Comparison of ENCODE assay signal across 23 mouse cellular contexts in the genomic region with DNA sequence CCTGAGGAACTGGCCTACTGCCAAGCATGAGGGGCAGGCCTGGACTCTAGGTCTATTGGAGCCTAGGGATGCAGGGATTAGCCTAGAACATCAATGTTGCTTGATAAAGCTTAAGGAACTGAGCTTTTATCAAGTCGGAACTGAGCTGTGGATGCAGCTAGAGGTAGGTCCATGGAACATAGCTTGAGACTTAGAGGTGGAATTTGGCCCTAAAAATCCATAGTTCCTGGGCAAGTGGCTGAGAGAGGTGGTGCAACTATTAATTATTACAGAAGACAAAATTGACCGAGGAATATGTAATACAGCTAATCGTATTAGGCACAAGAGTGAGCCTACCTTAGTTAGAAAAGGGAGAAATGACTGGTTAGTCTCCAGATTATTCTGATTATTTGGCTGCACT. TPM values are rescaled to one million over a fixed set of nuclear protein-coding genes. Genes with fewer than 3 reads are reported as not detected.
"Had no signal": no experiment of that assay in that cellular context is flagged by ENCODE, and none has a peak within 500 bp of the region (broad histone marks: within the 10 kb centered on the region; RNA-seq: fewer than 3 reads in every experiment).

No protein-coding gene starts in this region.

- H3K4me3 ChIP-seq: neural tube, embryonic 13.5 days; neural tube, embryonic 15.5 days; stomach, embryonic 15.5 days had no signal

- H3K4me1 ChIP-seq: neural tube, embryonic 13.5 days; stomach, embryonic 15.5 days had no signal

- H3K9ac ChIP-seq: neural tube, embryonic 13.5 days; neural tube, embryonic 15.5 days; stomach, embryonic 15.5 days had no signal

- H3K27me3 ChIP-seq: neural tube, embryonic 13.5 days; neural tube, embryonic 15.5 days; stomach, embryonic 15.5 days had no signal

- H3K9me3 ChIP-seq: neural tube, embryonic 13.5 days; neural tube, embryonic 15.5 days; stomach, embryonic 15.5 days had no signal

- H3K36me3 ChIP-seq: neural tube, embryonic 13.5 days; neural tube, embryonic 15.5 days; stomach, embryonic 15.5 days had no signal

- H3K27ac ChIP-seq: neural tube, embryonic 13.5 days; neural tube, embryonic 15.5 days; stomach, embryonic 15.5 days; stomach, postnatal 0 days had no signal

- DNase-seq: retina, postnatal 1 day; right cerebral cortex, adult 18-20 months; right cerebral cortex, postnatal 14 days; right cerebral cortex, postnatal 25 days; right cerebral cortex, postnatal 4 days; spleen, adult 18-20 months; thymus, adult 18-20 months; thymus, adult 2 months; thymus, postnatal 14 days; thymus, postnatal 25 days; thymus, postnatal 36 days; thymus, postnatal 4 days had no signal

- H3K4me2 ChIP-seq: neural tube, embryonic 13.5 days; neural tube, embryonic 15.5 days; stomach, embryonic 15.5 days had no signal

RNA-seq across cellular contexts. Expression of a gene that starts 3.9 kb away (rescaled TPM):
- total RNA-seq: neutrophil, adult 5-6 weeks had no signal
- polyA plus RNA-seq: neural tube, embryonic 13.5 days; neural tube, embryonic 14.5 days; neural tube, embryonic 15.5 days; small intestine, adult 2 months; spleen, adult 2 months; stomach, embryonic 14.5 days; thymus, adult 2 months; thymus, postnatal 0 days; urinary bladder, adult 2 months had no signal

RNA-seq across cellular contexts. Expression of a gene that starts 9.7 kb away (rescaled TPM):
- total RNA-seq: neutrophil, adult 5-6 weeks had no signal
- polyA plus RNA-seq: neural tube, embryonic 13.5 days; stomach, embryonic 14.5 days; thymus, adult 2 months; thymus, postnatal 0 days had no signal

RNA-seq across cellular contexts. Expression of a gene that starts 42.5 kb away (rescaled TPM):
- total RNA-seq: neutrophil, adult 5-6 weeks had no signal
- polyA plus RNA-seq: neural tube, embryonic 13.5 days; neural tube, embryonic 14.5 days; neural tube, embryonic 15.5 days; small intestine, adult 2 months; spleen, adult 2 months; stomach, embryonic 14.5 days; thymus, adult 2 months; thymus, postnatal 0 days; urinary bladder, adult 2 months had no signal
